Mouse (Mus musculus) neural tube, embryonic 14.5 days (tissue): ENCODE measurements around the gene Cobl. TPM values are rescaled to one million over a fixed set of nuclear protein-coding genes. Genes with fewer than 3 reads are reported as not detected.
A peak's percentile ranks its signal among the peaks of the same experiment; 100 is the strongest.

Experiments
- ATAC-seq: fragments of 200-750 bp; cut with Nextera tagmentation; 2 replicates; pipeline ENCODE4 v1.8.0; 2017; ENCODE audit warnings: low read depth, mild to moderate bottlenecking, moderate TSS enrichment, moderate library complexity
- H3K27ac ChIP-seq: fragments of 300-500 bp; sonication (generic); 2 replicates; pipeline ENCODE4 v1.5.1; 2014; ENCODE audit warnings: low read depth, mild to moderate bottlenecking, control low read depth, low read length, moderate library complexity, mixed read lengths
- H3K27me3 ChIP-seq: fragments of 300-500 bp; sonication (generic); 2 replicates; pipeline ENCODE4 v1.6.1; 2014; ENCODE audit warnings: low read length; ENCODE audit not compliant: control insufficient read depth, insufficient read depth
- H3K36me3 ChIP-seq: fragments of 300-500 bp; sonication (generic); 2 replicates; pipeline ENCODE4 v1.6.1; 2014; ENCODE audit warnings: low read length, mixed read lengths; ENCODE audit not compliant: control insufficient read depth, insufficient read depth
- H3K4me1 ChIP-seq: fragments of 300-500 bp; sonication (generic); 2 replicates; pipeline ENCODE4 v1.6.1; 2014; ENCODE audit warnings: low read length; ENCODE audit not compliant: control insufficient read depth, insufficient read depth
- H3K4me2 ChIP-seq: fragments of 300-500 bp; sonication (generic); 2 replicates; pipeline ENCODE4 v1.6.1; 2014; ENCODE audit warnings: mild to moderate bottlenecking, low read depth, low read length, control low read depth
- H3K4me3 ChIP-seq: fragments of 300-500 bp; sonication (generic); 2 replicates; pipeline ENCODE4 v1.5.1; 2014; ENCODE audit warnings: low read depth, low read length, control low read depth, mixed read lengths
- H3K9ac ChIP-seq: fragments of 300-500 bp; sonication (generic); replicated peaks from 2 replicates; pipeline ENCODE4 v1.6.1; 2014; ENCODE audit warnings: low read depth, mild to moderate bottlenecking, control low read depth, low read length, mixed read lengths
- H3K9me3 ChIP-seq: fragments of 300-500 bp; sonication (generic); 2 replicates; pipeline ENCODE4 v1.6.1; 2016; ENCODE audit warnings: low read length; ENCODE audit not compliant: control insufficient read depth
- WGBS: fragments of 180-500 bp; shearing (Covaris S2); extraction: QIAGEN DNeasy Blood & Tissue Kit; methylation state at CpG from one replicate; pipeline ENCODE4 v1.1.7; 2014; 5-methylcytosine and 5-hydroxymethylcytosine counted together
- polyA plus RNA-seq: library from polyadenylated mRNA; unstranded; fragments of >200 nt; fragmentation: Nextera tagmentation; extraction: Ambion mirVana; gene quantifications from 2 replicates; pipeline ENCODE4 v1.2.1, GENCODE M21; 2014

Gene Cobl
- polyA plus RNA-seq, 1 experiment from 2014 or later = 16.3 TPM

DNA sequence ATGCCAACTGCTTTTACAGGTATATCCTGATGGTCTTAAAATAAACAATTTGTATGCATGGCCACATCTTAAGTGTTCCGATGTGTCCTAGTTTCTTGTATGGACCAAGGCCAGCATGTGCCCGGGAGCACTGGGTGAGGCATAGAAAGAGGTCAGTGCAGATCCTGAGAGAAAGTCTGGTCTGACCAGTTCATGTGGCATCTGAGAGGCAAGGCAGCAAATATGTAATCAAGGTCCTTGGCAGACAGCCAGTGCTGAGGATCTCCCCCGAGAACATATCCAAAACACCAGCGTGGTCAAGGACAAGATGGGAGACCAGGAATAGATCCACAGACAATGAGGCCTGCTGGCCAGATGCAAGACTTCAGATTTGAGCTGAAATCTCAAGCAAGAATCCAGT lies 81.8 kb downstream of the Cobl start:
- Histone ChIP-seq H3K9ac (no peak overlapping the region), H3K36me3 (no peaks in the 10 kb centered on the region), H3K4me3 (no peak overlapping the region), H3K4me1 (no peaks in the 10 kb centered on the region), H3K27ac (no peak overlapping the region), H3K4me2 (no peak overlapping the region), H3K9me3 (no peaks in the 10 kb centered on the region), H3K27me3 (no peaks in the 10 kb centered on the region)
- no peak for ATAC-seq
- WGBS = 89% methylated on average over 4 of the region's 4 CpGs

DNA sequence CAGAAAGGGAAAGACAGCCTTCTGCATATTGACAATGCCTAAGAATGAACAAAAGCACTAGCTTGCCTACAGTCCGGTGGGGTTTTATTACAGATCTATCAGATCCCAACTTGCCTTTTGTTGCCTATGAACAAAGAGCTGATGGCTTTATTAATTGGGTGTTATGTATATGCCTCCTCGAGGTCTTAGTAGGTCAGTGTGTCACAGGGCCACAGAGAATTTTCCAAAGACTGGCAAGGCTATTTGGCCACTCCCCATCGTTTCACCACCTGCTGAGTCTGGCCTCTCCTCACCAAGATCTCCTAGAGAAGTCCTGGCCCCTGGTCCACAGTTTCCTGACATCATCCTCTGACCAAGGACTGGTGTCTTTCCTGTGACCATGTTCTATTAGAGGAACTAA lies 83.7 kb downstream of the Cobl start:
- no peak overlapping the region for H3K4me3 ChIP-seq
- no peak overlapping the region for H3K27ac ChIP-seq
- 36% methylated on average over 3 of the region's 3 CpGs for WGBS

GRCm38 (mm10) chr11:12376628-12377027 lies 88.1 kb downstream of the Cobl start:
- Histone ChIP-seq H3K27me3 (no peaks in the 10 kb centered on the region), H3K9me3 (no peaks in the 10 kb centered on the region), H3K4me1 (no peaks in the 10 kb centered on the region), H3K36me3 (no peaks in the 10 kb centered on the region), H3K4me2 (no peak overlapping the region), H3K27ac (no peak overlapping the region), H3K9ac (no peak overlapping the region), H3K4me3 (no peak overlapping the region)
- ATAC-seq = peak; percentile 36; the same call in 1 of the 2 replicates
- 34% methylated on average over 3 of the region's 3 CpGs for WGBS

More for the DNA sequence above, 83.7 kb downstream of the Cobl start:
- H3K27me3 ChIP-seq = no peaks in the 10 kb centered on the region
- no peak overlapping the region for H3K9ac ChIP-seq
- no peaks in the 10 kb centered on the region for H3K9me3 ChIP-seq
- no peak for ATAC-seq
- H3K4me2 ChIP-seq = no peak overlapping the region
- no peaks in the 10 kb centered on the region for H3K36me3 ChIP-seq
- no peaks in the 10 kb centered on the region for H3K4me1 ChIP-seq

- H3K4me1 ChIP-seq = no peaks in the 10 kb centered on the region
- no peak overlapping the region for H3K4me2 ChIP-seq
- H3K27me3 ChIP-seq = no peaks in the 10 kb centered on the region
- ATAC-seq = peak; percentile 93
- no peak overlapping the region for H3K4me3 ChIP-seq
- H3K27ac ChIP-seq = no peak overlapping the region
- H3K9me3 ChIP-seq = no peaks in the 10 kb centered on the region
- 37% methylated on average over 12 of the region's 12 CpGs for WGBS
- no peak overlapping the region for H3K9ac ChIP-seq
- no peaks in the 10 kb centered on the region for H3K36me3 ChIP-seq
Measured at GRCm38 (mm10) chr11:12373106-12374098, 91.4 kb downstream of the Cobl start.

- Histone ChIP-seq H3K4me2 (no peak overlapping the region), H3K4me1 (no peaks in the 10 kb centered on the region), H3K9me3 (no peaks in the 10 kb centered on the region), H3K36me3 (no peaks in the 10 kb centered on the region), H3K27ac (no peak overlapping the region), H3K27me3 (no peaks in the 10 kb centered on the region), H3K9ac (no peak overlapping the region), H3K4me3 (no peak overlapping the region)
- no peak for ATAC-seq
Measured at GRCm38 (mm10) chr11:12370957-12371356, 93.8 kb downstream of the Cobl start.

DNA sequence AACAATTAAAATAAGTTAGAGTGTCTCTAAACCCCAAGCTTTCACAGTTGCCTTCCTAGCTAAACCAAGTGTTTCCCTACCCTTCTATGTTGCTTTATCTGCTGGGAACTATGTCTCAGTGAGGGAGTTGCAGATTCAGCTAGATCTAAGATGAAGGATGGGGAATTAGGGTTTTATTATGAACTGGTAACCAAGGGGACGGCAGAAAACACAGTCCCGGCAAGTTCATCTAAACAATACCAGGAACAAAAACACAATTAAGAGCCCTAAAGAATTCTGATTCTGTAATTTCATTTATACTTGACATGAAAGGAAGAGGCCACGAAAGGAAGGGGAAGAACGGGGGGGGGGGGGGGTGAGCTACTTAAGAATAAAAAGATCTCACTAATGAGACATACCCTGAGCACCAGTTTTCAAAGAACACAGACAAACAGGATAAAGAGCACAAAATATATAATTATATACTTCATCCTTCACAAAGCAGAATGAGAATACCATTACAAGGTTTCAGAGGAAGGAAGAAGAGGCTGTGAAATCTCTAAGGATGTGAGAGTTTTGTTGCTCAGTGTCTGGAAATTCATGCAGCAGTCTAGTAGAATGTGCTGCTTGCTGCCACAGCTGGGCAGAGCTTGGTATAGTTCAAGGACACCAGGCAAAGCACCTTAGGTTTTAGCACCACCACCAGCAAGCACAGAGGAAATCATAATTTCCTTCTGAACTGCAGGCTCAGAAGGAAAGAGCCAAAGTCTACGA lies 97.2 kb downstream of the Cobl start:
- Histone ChIP-seq H3K4me1 (no peaks in the 10 kb centered on the region), H3K27me3 (no peaks in the 10 kb centered on the region), H3K27ac (no peak overlapping the region), H3K4me3 (no peak overlapping the region), H3K9ac (no peak overlapping the region), H3K36me3 (no peaks in the 10 kb centered on the region), H3K4me2 (no peak overlapping the region), H3K9me3 (no peaks in the 10 kb centered on the region)
- no peak for ATAC-seq
- WGBS = 56% methylated on average over 5 of the region's 5 CpGs

DNA sequence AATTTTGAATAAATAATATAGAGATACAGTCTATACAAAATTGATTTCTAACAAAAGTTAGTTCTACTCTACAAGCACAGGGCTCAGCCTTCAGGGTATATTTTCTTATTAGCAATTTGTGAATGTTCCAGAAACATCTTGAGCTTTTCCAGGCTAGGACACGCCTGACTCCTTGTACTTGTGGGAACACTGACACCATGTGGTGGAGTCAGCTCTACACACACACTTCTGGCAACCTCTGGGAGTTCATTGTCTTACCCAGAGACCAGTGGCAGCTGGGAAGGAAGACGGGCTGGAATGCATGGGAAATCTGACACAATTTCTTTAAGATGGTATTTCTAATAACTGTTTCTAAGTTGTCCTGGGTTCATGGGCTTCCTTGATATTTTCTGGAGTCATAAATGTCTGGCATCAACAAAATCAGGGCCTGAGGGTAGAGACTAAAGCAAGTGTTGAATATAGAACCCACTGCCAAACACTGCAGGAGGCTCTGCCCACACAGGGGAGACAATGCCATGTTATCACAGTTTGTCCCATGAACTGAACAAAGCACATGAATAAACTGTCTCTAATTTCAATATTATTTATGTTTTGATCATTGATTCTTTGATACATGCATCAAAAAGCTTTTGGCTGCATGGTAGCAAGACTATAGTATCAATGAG lies 105.3 kb downstream of the Cobl start:
- 10% methylated on average over 2 of the region's 2 CpGs for WGBS
- peak; percentile 98 for ATAC-seq

GRCm38 (mm10) chr11:12358602-12359001 lies 106.2 kb downstream of the Cobl start:
- no peaks in the 10 kb centered on the region for H3K9me3 ChIP-seq
- no peak overlapping the region for H3K27ac ChIP-seq
- 73% methylated on average over 4 of the region's 4 CpGs for WGBS
- no peak overlapping the region for H3K4me3 ChIP-seq
- no peak overlapping the region for H3K9ac ChIP-seq
- H3K4me1 ChIP-seq = no peaks in the 10 kb centered on the region
- ATAC-seq = no peak
- H3K4me2 ChIP-seq = no peak overlapping the region
- no peaks in the 10 kb centered on the region for H3K36me3 ChIP-seq
- no peaks in the 10 kb centered on the region for H3K27me3 ChIP-seq

More for the DNA sequence above, 105.3 kb downstream of the Cobl start:
- H3K9me3 ChIP-seq = no peaks in the 10 kb centered on the region
- no peak overlapping the region for H3K9ac ChIP-seq
- no peak overlapping the region for H3K27ac ChIP-seq
- H3K4me3 ChIP-seq = no peak overlapping the region
- no peaks in the 10 kb centered on the region for H3K4me1 ChIP-seq
- no peaks in the 10 kb centered on the region for H3K27me3 ChIP-seq
- no peaks in the 10 kb centered on the region for H3K36me3 ChIP-seq
- H3K4me2 ChIP-seq = no peak overlapping the region
